Mouse (Mus musculus) v-Abl transformed pro-B cells (cell line): ENCODE measurements around the gene Ces1h.
"Not testable (repeated sequence)": the region's sequence is repeated elsewhere in the genome, so short reads cannot be mapped to it uniquely, and the experiment has no call there.

Source experiments
- in situ Hi-C, 2 experiments: fragments of 400-800 bp; cut with MboI; formaldehyde crosslinking; loops; one replicate each; pipeline ENCODE4 v1.15.1; 2025; ENCODE audit not compliant: unreplicated experiment in 2 of 2

Gene Ces1h

GRCm38 (mm10) chr8:93379625-93380024, at the start of gene Ces1h:
TSS of gene Ces1h (minus strand) at chr8:93379725.
- in situ Hi-C loops, result no loop called here

GRCm38 (mm10) chr8:93427195-93427594, 47.7 kb upstream of the Ces1h start:
- in situ Hi-C loops, result loop anchor here in 1 of 2 experiments (25.0 kb wide), 1 partner anchor 635 kb away; no protein-coding TSS in a partner anchor

- in situ Hi-C loops, result no loop called here
Measured at GRCm38 (mm10) chr8:93415387-93415786, 35.9 kb upstream of the Ces1h start.

- in situ Hi-C loops, result no loop called here
Measured at GRCm38 (mm10) chr8:93408830-93409229, 29.3 kb upstream of the Ces1h start.

GRCm38 (mm10) chr8:93399698-93400097, 20.2 kb upstream of the Ces1h start:
- in situ Hi-C loops, result no loop called here

- in situ Hi-C loops, result no loop called here
Measured at GRCm38 (mm10) chr8:93398044-93398443, 18.5 kb upstream of the Ces1h start.

- in situ Hi-C loops, result not testable (repeated sequence)
Measured at GRCm38 (mm10) chr8:93394079-93394619, 14.6 kb upstream of the Ces1h start.

- in situ Hi-C loops, result no loop called here
Measured at GRCm38 (mm10) chr8:93369481-93369880, 10.0 kb downstream of the Ces1h start.

- in situ Hi-C loops, result no loop called here
Measured at GRCm38 (mm10) chr8:93360113-93360512, 19.4 kb downstream of the Ces1h start.

GRCm38 (mm10) chr8:93339531-93339930, 40.0 kb downstream of the Ces1h start:
- in situ Hi-C loops, result no loop called here

- in situ Hi-C loops, result no loop called here
Measured at GRCm38 (mm10) chr8:93337207-93337606, 42.3 kb downstream of the Ces1h start, which contains the start of gene Ces1g. TSS of gene Ces1g (minus strand) at chr8:93337308.

GRCm38 (mm10) chr8:93332703-93333102, 46.8 kb downstream of the Ces1h start:
- in situ Hi-C loops, result no loop called here

GRCm38 (mm10) chr8:93331151-93331550, 48.4 kb downstream of the Ces1h start:
- in situ Hi-C loops, result no loop called here

GRCm38 (mm10) chr8:93325123-93325522, 54.4 kb downstream of the Ces1h start:
- in situ Hi-C loops, result no loop called here

- in situ Hi-C loops, result no loop called here
Measured at GRCm38 (mm10) chr8:93317031-93317430, 62.5 kb downstream of the Ces1h start.

GRCm38 (mm10) chr8:93315557-93315956, 64.0 kb downstream of the Ces1h start:
- in situ Hi-C loops, result no loop called here
